Mouse (Mus musculus) CH12.LX (cell line): Measurements from ENCODE around the gene Cbfa2t3. TPM values are rescaled to one million over a fixed set of nuclear protein-coding genes. Genes with fewer than 3 reads are reported as not detected.

Experiments
- DNase-seq: peaks from one replicate; pipeline ENCODE4 v3.0.0-alpha.2; 2013; ENCODE audit errors: extremely low read depth
- H3K27ac ChIP-seq: 2 replicates; pipeline ENCODE4 v1.5.1; 2012; ENCODE audit warnings: low read depth, mild to moderate bottlenecking, control low read depth, moderate library complexity; ENCODE audit not compliant: insufficient read depth
- H3K27me3 ChIP-seq: replicated peaks from 2 replicates; pipeline ENCODE3; 2012; ENCODE audit warnings: inconsistent platforms
- H3K36me3 ChIP-seq, 2 experiments: replicated peaks in 1 of 2; 2 replicates each; pipeline versions ENCODE3 to v1.6.1; 2012; ENCODE audit warnings: inconsistent platforms in 1 of 2, low read length in 1 of 2, mild to moderate bottlenecking in 1 of 2, mixed read lengths in 1 of 2, moderate library complexity in 1 of 2; ENCODE audit not compliant: control insufficient read depth in 1 of 2, insufficient read depth in 1 of 2
- H3K4me1 ChIP-seq, 2 experiments: 2 replicates each; pipeline ENCODE4 v1.6.1; 2012; ENCODE audit warnings: inconsistent platforms in 1 of 2, moderate library complexity in 1 of 2; ENCODE audit not compliant: insufficient read depth in 2 of 2, control insufficient read depth in 1 of 2
- H3K4me2 ChIP-seq: 2 replicates; pipeline ENCODE4 v1.6.1; 2012; ENCODE audit warnings: low read depth, mild to moderate bottlenecking, control low read depth; ENCODE audit not compliant: poor library complexity, insufficient read depth, severe bottlenecking
- H3K4me3 ChIP-seq, 3 experiments: fragments of 150-350 bp in 1 of 3; sonication (generic) in 1 of 3; replicated peaks in 1 of 3; 2 replicates each; pipeline versions ENCODE3 to v1.5.1; 2011 to 2012; ENCODE audit warnings: low read depth in 2 of 3, low read length in 2 of 3, mild to moderate bottlenecking in 2 of 3, moderate library complexity in 2 of 3, control low read depth in 1 of 3, improper control_type of control experiment in 1 of 3, inconsistent platforms in 1 of 3, mixed read lengths in 1 of 3; ENCODE audit not compliant: poor library complexity in 1 of 3
- H3K79me2 ChIP-seq: replicated peaks from 2 replicates; pipeline ENCODE4 v1.6.1; 2012; ENCODE audit warnings: mild to moderate bottlenecking, moderate library complexity; ENCODE audit not compliant: control insufficient read depth, poor library complexity, insufficient read depth, severe bottlenecking; ENCODE audit errors: extremely low read depth
- H3K9ac ChIP-seq: 2 replicates; pipeline ENCODE4 v1.6.1; 2012; ENCODE audit warnings: low read depth, mild to moderate bottlenecking, control low read depth, moderate library complexity; ENCODE audit not compliant: insufficient read depth
- H3K9me3 ChIP-seq: replicated peaks from 2 replicates; pipeline ENCODE3; 2012; ENCODE audit warnings: low read length, inconsistent platforms, mixed read lengths
- BHLHE40 ChIP-seq: IDR thresholded peaks from 2 replicates; pipeline ENCODE4 v1.6.1; 2011; ENCODE audit warnings: mild to moderate bottlenecking, low read depth, low read length, improper control_type of control experiment
- CHD1 ChIP-seq: IDR thresholded peaks from 2 replicates; pipeline ENCODE4 v1.6.1; 2012; ENCODE audit warnings: low read depth, low read length, improper control_type of control experiment, inconsistent platforms
- CTCF ChIP-seq, 2 experiments: IDR thresholded peaks in 1 of 2; conservative IDR thresholded peaks in 1 of 2; 2 replicates each; pipeline ENCODE4 v1.5.1; 2011 to 2012; ENCODE audit warnings: low read depth in 2 of 2, low read length in 2 of 2, improper control_type of control experiment in 1 of 2, inconsistent platforms in 1 of 2, mild to moderate bottlenecking in 1 of 2, moderate library complexity in 1 of 2
- EP300 ChIP-seq: IDR thresholded peaks from 2 replicates; pipeline ENCODE4 v1.6.1; 2011; ENCODE audit warnings: low read length, improper control_type of control experiment
- MXI1 ChIP-seq: IDR thresholded peaks from 2 replicates; pipeline ENCODE4 v1.6.1; 2011; ENCODE audit warnings: mild to moderate bottlenecking, low read depth, low read length, improper control_type of control experiment
- POLR2AphosphoS2 ChIP-seq: IDR thresholded peaks from 2 replicates; pipeline ENCODE4 v1.6.1; 2011; ENCODE audit warnings: low read depth, low read length, improper control_type of control experiment
- RAD21 ChIP-seq: IDR thresholded peaks from 2 replicates; pipeline ENCODE4 v1.6.1; 2011; ENCODE audit warnings: low read depth, mild to moderate bottlenecking, low read length, improper control_type of control experiment, moderate library complexity
- RCOR1 ChIP-seq: conservative IDR thresholded peaks from 2 replicates; pipeline ENCODE4 v1.6.1; 2012; ENCODE audit warnings: low read depth, mild to moderate bottlenecking, inconsistent platforms, low read length, improper control_type of control experiment
- SIN3A ChIP-seq: IDR thresholded peaks from 2 replicates; pipeline ENCODE4 v1.6.1; 2012; ENCODE audit warnings: low read length, improper control_type of control experiment, inconsistent platforms
- SMC3 ChIP-seq: IDR thresholded peaks from 2 replicates; pipeline ENCODE4 v1.6.1; 2011; ENCODE audit warnings: low read depth, low read length, improper control_type of control experiment
- ZNF384 ChIP-seq: IDR thresholded peaks from 2 replicates; pipeline ENCODE4 v1.6.1; 2012; ENCODE audit warnings: low read depth, low read length, improper control_type of control experiment, inconsistent platforms
- dilution Hi-C: fragments of 300-500 bp; cut with MboI; formaldehyde crosslinking; loops from 2 replicates; pipeline ENCODE4 v1.14.3; 2020; ENCODE audit warnings: low sequenced_read_pairs; ENCODE audit not compliant: extremely low pct_unique_long_range_greater_than_20kb, extremely low pct_ligation_motif_present
- in situ Hi-C: fragments of 300-500 bp; cut with MboI; formaldehyde crosslinking; loops from 3 replicates; pipeline ENCODE4 v1.14.3; 2019; ENCODE audit warnings: low sequenced_read_pairs, low pct_ligation_motif_present, low pct_unique_long_range_greater_than_20kb, mixed read lengths
- polyA plus RNA-seq: library from polyadenylated mRNA; unstranded; fragments of >175 nt; gene quantifications from 2 replicates; pipeline ENCODE4 v1.2.1, GENCODE M21; 2012; ENCODE audit warnings: low read depth; ENCODE audit not compliant: insufficient read length
- total RNA-seq, 2 experiments: library from RNA; depleted of rRNA; stranded (reverse); fragments of 300-350 nt in 1 of 2; fragments of >200 nt in 1 of 2; gene quantifications; 2 replicates each; pipeline ENCODE4 v1.2.3; 2012 to 2014

Gene Cbfa2t3
- total and polyA plus RNA-seq, 3 experiments: 0.47 to 22.6 (median 2.1) TPM

GRCm38 (mm10) chr8:122717869-122718509 lies 19.1 kb upstream of the Cbfa2t3 start (continued):
- no peak for TF ChIP-seq RCOR1
- no peak for TF ChIP-seq SMC3
- TF ChIP-seq, all 38 proteins: peak for 9

GRCm38 (mm10) chr8:122716566-122716965 lies 17.7 kb upstream of the Cbfa2t3 start:
- no peaks in the 10 kb centered on the region for H3K36me3 ChIP-seq
- no peak overlapping the region for H3K4me3 ChIP-seq
- H3K9me3 ChIP-seq: no peaks in the 10 kb centered on the region
- no peak for DNase-seq
- no peak overlapping the region for H3K4me2 ChIP-seq
- peaks cover 22 to 48% of the 10 kb centered on the region in 2 experiments for H3K4me1 ChIP-seq
- no peak overlapping the region for H3K9ac ChIP-seq
- TF ChIP-seq MXI1 (no peak), EP300 (no peak), CTCF (conservative IDR thresholded peaks at IDR 0.05 in 1 of 2, IDR thresholded peaks at IDR 0.05 in 1 of 2; ENCODE audit: low read depth in 2 of 2, low read length in 2 of 2) (peak in 1 of 2 experiments; percentile 15; a peak in 1 of 4 replicates), RAD21 (peak; percentile 0), ZNF384 (no peak), BHLHE40 (no peak), POLR2AphosphoS2 (no peak)
- H3K27ac ChIP-seq: no peak overlapping the region
- peaks cover 10% of the 10 kb centered on the region for H3K27me3 ChIP-seq
- dilution Hi-C loops (no loop called here), in situ Hi-C loops (loop anchor here (5.0 kb wide), 2 partner anchors 41 to 81 kb away; no protein-coding TSS in a partner anchor)
- no peaks in the 10 kb centered on the region for H3K79me2 ChIP-seq

- dilution Hi-C loops: no loop called here
- Histone ChIP-seq H3K4me3 (no peak overlapping the region), H3K4me2 (no peak overlapping the region), H3K27ac (no peak overlapping the region), H3K4me1 (peaks cover 14 to 26% of the 10 kb centered on the region in 2 experiments), H3K36me3 (no peaks in the 10 kb centered on the region), H3K27me3 (peaks cover 9% of the 10 kb centered on the region), H3K9ac (no peak overlapping the region), H3K9me3 (no peaks in the 10 kb centered on the region), H3K79me2 (no peaks in the 10 kb centered on the region)
- no peak for TF ChIP-seq SIN3A
- TF ChIP-seq CHD1: no peak
- TF ChIP-seq MXI1: no peak
- in situ Hi-C loops: no loop called here
- no peak for DNase-seq
These were observed 14.2 kb upstream of the Cbfa2t3 start for GRCm38 (mm10) chr8:122713157-122713518.
